Mouse (Mus musculus): ENCODE results near the gene Ldha. TPM values are rescaled to one million over a fixed set of nuclear protein-coding genes. Genes with fewer than 3 reads are reported as not detected.
"Not testable (repeated sequence)": the region's sequence is repeated elsewhere in the genome, so short reads cannot be mapped to it uniquely, and the experiment has no call there.

Ldha gene
- polyA plus RNA-seq, 1 experiment from 2014 or later = 3,173 TPM

DNA sequence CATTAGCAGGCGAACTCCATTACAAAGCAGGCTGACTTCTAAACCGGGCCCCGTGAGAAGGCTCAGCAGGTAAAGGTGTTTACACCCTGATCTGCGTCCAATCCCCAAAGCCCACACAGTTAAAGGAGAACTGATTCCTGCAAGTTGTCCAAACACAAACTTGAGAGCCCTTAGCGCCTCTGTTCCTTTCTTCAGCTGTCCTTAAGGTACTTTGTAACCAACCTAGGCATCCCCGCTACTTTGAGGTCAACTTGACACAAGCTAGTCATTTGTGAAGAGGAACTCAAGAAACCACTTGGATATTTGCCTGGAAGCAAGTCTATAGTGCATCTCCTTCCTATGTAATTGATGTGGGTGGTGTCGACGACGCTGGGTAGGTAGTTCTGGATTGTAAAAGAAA is 16.2 kb downstream of the Ldha start:
- peaks cover 17% of the 10 kb centered on the region for H3K36me3 ChIP-seq (ENCODE audit: control insufficient read depth, insufficient read depth, low read length)
- 72% methylated on average over 9 of the region's 9 CpGs for WGBS
- no peaks in the 10 kb centered on the region for H3K4me1 ChIP-seq (ENCODE audit: control insufficient read depth, insufficient read depth, low read length)
- no peaks in the 10 kb centered on the region for H3K27me3 ChIP-seq (replicated peaks; ENCODE audit: control insufficient read depth, insufficient read depth, low read length)
- no peaks in the 10 kb centered on the region for H3K9me3 ChIP-seq (ENCODE audit: control insufficient read depth, low read length)
- H3K27ac ChIP-seq (ENCODE audit: low read length) = no peak overlapping the region
- no peak overlapping the region for H3K9ac ChIP-seq (ENCODE audit: low read depth, low read length)
- no peak for ATAC-seq
- no peak overlapping the region for H3K4me3 ChIP-seq (ENCODE audit: low read length)
- H3K4me2 ChIP-seq (ENCODE audit: low read depth, low read length) = no peak overlapping the region

DNA sequence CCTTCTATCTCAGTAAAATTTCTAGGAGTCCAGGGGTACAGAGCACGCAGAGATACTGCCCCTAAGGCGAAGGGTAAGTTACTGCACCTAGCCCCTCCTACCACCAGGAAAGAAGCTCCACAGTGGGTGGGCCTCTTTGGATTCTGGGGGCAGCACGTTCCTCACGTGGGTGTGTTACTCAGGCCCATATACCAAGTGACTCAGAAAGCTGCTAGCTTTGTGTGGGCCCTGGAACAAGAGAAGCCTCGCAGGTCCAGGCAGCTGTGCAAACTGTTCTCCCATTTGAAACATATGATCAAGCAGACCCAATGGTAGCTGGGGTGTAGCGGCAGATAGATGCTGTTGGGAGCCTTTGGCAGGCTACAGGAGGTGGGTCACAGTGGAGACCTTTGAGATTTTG is 17.8 kb downstream of the Ldha start:
- Histone ChIP-seq H3K9ac (ENCODE audit: low read depth, low read length) (no peak overlapping the region), H3K27me3 (replicated peaks; ENCODE audit: control insufficient read depth, insufficient read depth, low read length) (no peaks in the 10 kb centered on the region), H3K4me3 (ENCODE audit: low read length) (no peak overlapping the region), H3K27ac (ENCODE audit: low read length) (no peak overlapping the region), H3K4me1 (ENCODE audit: control insufficient read depth, insufficient read depth, low read length) (no peaks in the 10 kb centered on the region), H3K36me3 (ENCODE audit: control insufficient read depth, insufficient read depth, low read length) (0 out of 2 replicates have a peak, but pooled peaks cover 3% of the 10 kb centered on the region), H3K9me3 (ENCODE audit: control insufficient read depth, low read length) (no peaks in the 10 kb centered on the region), H3K4me2 (ENCODE audit: low read depth, low read length) (no peak overlapping the region)
- ATAC-seq = no peak
- WGBS = 59% methylated on average over 6 of the region's 6 CpGs

DNA sequence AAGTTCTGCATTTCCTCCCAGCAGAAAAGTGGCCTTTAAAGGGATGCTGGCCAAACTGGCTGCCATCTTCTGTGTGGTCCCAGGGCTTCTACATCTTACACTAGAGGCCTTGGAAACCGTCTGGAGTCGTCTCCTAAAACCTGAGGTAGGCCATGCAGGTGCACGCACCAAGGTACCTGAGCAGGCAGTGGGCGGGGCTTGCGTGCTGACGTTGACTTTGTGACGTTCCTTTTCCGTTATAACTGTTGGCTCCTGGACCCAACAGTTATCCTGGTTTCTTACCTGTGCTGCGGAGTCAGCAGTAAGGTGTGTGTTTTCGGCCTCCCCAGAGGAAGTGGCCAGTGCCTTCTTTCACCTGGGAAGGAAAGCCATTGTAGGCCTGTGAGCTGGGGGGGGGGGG is 19.7 kb downstream of the Ldha start, which contains the start of gene Ldhc:
Ldhc (plus strand) TSS at position 208 of the 400 bp plus-strand sequence.
- H3K9ac ChIP-seq (ENCODE audit: low read depth, low read length) = no peak within 1 kb of the TSS
- WGBS = 45% methylated on average over 10 of the region's 10 CpGs
- no peaks in the 10 kb centered on the region for H3K36me3 ChIP-seq (ENCODE audit: control insufficient read depth, insufficient read depth, low read length)
- no peaks in the 10 kb centered on the region for H3K4me1 ChIP-seq (ENCODE audit: control insufficient read depth, insufficient read depth, low read length)
- no peak within 1 kb of the TSS for H3K27ac ChIP-seq (ENCODE audit: low read length)
- no peak within 1 kb of the TSS for H3K4me3 ChIP-seq (ENCODE audit: low read length)
- H3K9me3 ChIP-seq (ENCODE audit: control insufficient read depth, low read length) = no peaks in the 10 kb centered on the region
- no peak for ATAC-seq
- H3K4me2 ChIP-seq (ENCODE audit: low read depth, low read length) = no peak within 1 kb of the TSS
- H3K27me3 ChIP-seq (replicated peaks; ENCODE audit: control insufficient read depth, insufficient read depth, low read length) = no peaks in the 10 kb centered on the region

DNA sequence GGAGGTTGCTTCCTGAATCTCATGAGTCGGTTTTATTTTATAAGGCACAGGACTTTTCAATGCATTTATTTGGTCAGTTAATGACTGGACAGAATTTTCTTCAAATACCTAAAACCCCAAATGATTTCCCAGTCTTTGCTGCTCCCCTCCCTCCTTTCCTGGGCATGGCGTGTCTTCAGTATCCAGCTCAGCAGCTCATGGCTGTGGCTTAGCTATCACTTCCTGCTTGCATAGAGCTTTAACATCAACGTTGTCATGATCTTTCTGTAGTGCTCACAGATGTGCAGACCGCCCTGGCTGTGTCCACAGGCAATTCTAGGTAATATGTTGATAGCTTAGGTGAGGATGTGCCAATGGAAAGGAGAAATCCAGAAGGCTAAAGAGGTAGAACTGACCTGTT is 30.7 kb downstream of the Ldha start:
- WGBS = 62% methylated on average over 4 of the region's 4 CpGs
- no peak overlapping the region for H3K4me2 ChIP-seq (ENCODE audit: low read depth, low read length)
- H3K4me1 ChIP-seq (ENCODE audit: control insufficient read depth, insufficient read depth, low read length) = no peaks in the 10 kb centered on the region
- H3K27me3 ChIP-seq (replicated peaks; ENCODE audit: control insufficient read depth, insufficient read depth, low read length) = no peaks in the 10 kb centered on the region
- H3K27ac ChIP-seq (ENCODE audit: low read length) = no peak overlapping the region
- H3K36me3 ChIP-seq (ENCODE audit: control insufficient read depth, insufficient read depth, low read length) = no peaks in the 10 kb centered on the region
- no peak overlapping the region for H3K9ac ChIP-seq (ENCODE audit: low read depth, low read length)
- no peak overlapping the region for H3K4me3 ChIP-seq (ENCODE audit: low read length)
- ATAC-seq = no peak
- no peaks in the 10 kb centered on the region for H3K9me3 ChIP-seq (ENCODE audit: control insufficient read depth, low read length)

DNA sequence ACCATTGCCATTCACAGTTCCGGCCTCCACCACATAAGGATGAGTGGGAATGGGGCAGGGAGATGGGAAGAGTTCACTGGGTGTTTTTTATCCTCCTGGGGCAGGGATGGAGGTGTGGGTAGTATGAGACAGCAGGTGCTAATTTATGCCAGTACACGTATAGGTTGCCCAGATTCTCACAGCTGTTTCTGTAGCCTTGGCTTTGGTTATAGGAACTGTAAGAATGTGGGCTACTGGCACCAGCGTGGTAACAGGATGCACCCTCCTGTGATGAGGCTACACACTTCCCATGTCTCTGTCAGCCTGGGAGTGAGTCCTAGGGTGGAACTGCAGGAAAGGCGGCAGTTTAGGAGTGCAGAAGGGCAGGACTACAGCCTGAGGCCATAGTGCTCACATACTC is 35.6 kb downstream of the Ldha start:
- no peak for ATAC-seq
- 66% methylated on average over 4 of the region's 4 CpGs for WGBS
- Histone ChIP-seq H3K27ac (ENCODE audit: low read length) (no peak overlapping the region), H3K27me3 (replicated peaks; ENCODE audit: control insufficient read depth, insufficient read depth, low read length) (no peaks in the 10 kb centered on the region), H3K4me1 (ENCODE audit: control insufficient read depth, insufficient read depth, low read length) (no peaks in the 10 kb centered on the region), H3K4me2 (ENCODE audit: low read depth, low read length) (no peak overlapping the region), H3K4me3 (ENCODE audit: low read length) (no peak overlapping the region), H3K9me3 (ENCODE audit: control insufficient read depth, low read length) (no peaks in the 10 kb centered on the region), H3K36me3 (ENCODE audit: control insufficient read depth, insufficient read depth, low read length) (no peaks in the 10 kb centered on the region), H3K9ac (ENCODE audit: low read depth, low read length) (no peak overlapping the region)

DNA sequence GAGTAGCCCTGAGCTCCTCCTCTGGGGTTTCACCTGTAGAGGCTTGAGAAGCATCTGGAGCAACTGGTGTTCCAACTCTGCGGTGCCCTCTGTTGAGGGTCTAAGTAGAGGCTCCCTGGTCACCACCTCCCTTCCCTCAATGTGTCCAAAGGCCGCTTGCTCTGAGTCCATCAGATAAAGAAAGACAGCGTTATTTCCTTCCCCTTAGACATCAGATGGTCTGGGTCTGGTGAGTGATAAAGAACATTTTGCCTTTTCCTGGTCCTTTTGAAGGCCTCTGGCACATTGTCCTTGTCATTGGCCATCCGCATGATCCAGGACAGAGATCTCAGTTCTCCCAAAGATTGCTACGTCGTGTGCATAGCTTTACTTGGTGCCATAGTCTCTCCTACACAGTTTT is 36.0 kb downstream of the Ldha start:
- 75% methylated on average over 6 of the region's 6 CpGs for WGBS
- H3K4me3 ChIP-seq (ENCODE audit: low read length) = no peak overlapping the region
- H3K27ac ChIP-seq (ENCODE audit: low read length) = no peak overlapping the region
- no peaks in the 10 kb centered on the region for H3K36me3 ChIP-seq (ENCODE audit: control insufficient read depth, insufficient read depth, low read length)
- H3K4me1 ChIP-seq (ENCODE audit: control insufficient read depth, insufficient read depth, low read length) = no peaks in the 10 kb centered on the region
- H3K9me3 ChIP-seq (ENCODE audit: control insufficient read depth, low read length) = no peaks in the 10 kb centered on the region
- no peak overlapping the region for H3K4me2 ChIP-seq (ENCODE audit: low read depth, low read length)
- no peaks in the 10 kb centered on the region for H3K27me3 ChIP-seq (replicated peaks; ENCODE audit: control insufficient read depth, insufficient read depth, low read length)
- ATAC-seq = no peak
- H3K9ac ChIP-seq (ENCODE audit: low read depth, low read length) = no peak overlapping the region

DNA sequence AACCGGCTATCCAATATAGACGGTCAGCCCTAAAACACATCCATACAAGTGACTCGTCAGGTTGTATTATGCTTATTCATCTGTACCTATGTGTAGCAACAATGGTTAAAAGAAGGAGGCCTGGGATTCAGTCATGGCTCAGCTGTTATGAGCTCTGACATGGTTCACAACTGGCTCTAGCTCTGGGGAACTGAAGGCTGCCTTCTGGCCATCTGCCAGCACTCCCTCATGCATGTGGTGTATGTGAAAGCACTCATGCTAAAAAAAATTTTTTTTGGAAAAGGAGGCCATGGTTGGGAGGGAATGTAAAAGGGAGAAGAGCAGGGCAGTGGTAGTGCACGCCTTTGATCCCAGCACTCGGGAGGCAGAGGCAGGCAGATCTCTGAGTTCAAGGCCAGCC is 38.6 kb downstream of the Ldha start:
- WGBS = 92% methylated on average over 5 of the region's 5 CpGs
- Histone ChIP-seq H3K27me3 (replicated peaks; ENCODE audit: control insufficient read depth, insufficient read depth, low read length) (no peaks in the 10 kb centered on the region), H3K9me3 (ENCODE audit: control insufficient read depth, low read length) (no peaks in the 10 kb centered on the region), H3K36me3 (ENCODE audit: control insufficient read depth, insufficient read depth, low read length) (no peaks in the 10 kb centered on the region), H3K4me2 (ENCODE audit: low read depth, low read length) (no peak overlapping the region), H3K4me3 (ENCODE audit: low read length) (no peak overlapping the region), H3K27ac (ENCODE audit: low read length) (no peak overlapping the region), H3K9ac (ENCODE audit: low read depth, low read length) (no peak overlapping the region), H3K4me1 (ENCODE audit: control insufficient read depth, insufficient read depth, low read length) (no peaks in the 10 kb centered on the region)
- ATAC-seq = no peak

DNA sequence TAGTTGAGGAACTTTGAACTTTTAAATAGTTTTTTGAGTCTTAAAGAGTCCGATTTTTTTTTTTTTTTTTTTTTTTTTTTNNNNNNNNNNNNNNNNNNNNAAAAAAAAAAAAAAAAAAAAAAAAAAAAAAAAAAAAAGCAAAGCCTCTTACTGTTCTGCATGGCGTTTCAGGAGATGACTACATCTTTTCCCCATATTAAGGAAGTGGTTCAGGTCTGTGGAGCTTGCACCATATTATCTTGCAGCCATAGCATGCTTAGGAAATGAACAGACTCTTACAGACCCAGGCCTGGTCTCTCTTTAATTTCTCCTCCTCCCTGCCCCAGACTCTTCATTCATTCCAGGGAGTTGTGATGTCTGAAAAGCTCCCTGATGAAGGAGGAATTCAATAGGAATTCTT is 39.7 kb downstream of the Ldha start:
- Histone ChIP-seq H3K4me3 (ENCODE audit: low read length) (no peak overlapping the region), H3K27ac (ENCODE audit: low read length) (no peak overlapping the region), H3K36me3 (ENCODE audit: control insufficient read depth, insufficient read depth, low read length) (0 out of 2 replicates have a peak, but pooled peaks cover under 1% of the 10 kb centered on the region), H3K4me1 (ENCODE audit: control insufficient read depth, insufficient read depth, low read length) (no peaks in the 10 kb centered on the region), H3K9me3 (ENCODE audit: control insufficient read depth, low read length) (no peaks in the 10 kb centered on the region), H3K4me2 (ENCODE audit: low read depth, low read length) (no peak overlapping the region), H3K27me3 (replicated peaks; ENCODE audit: control insufficient read depth, insufficient read depth, low read length) (no peaks in the 10 kb centered on the region), H3K9ac (ENCODE audit: low read depth, low read length) (no peak overlapping the region)
- WGBS = 74% methylated on average over 2 of the region's 2 CpGs
- ATAC-seq = no peak

DNA sequence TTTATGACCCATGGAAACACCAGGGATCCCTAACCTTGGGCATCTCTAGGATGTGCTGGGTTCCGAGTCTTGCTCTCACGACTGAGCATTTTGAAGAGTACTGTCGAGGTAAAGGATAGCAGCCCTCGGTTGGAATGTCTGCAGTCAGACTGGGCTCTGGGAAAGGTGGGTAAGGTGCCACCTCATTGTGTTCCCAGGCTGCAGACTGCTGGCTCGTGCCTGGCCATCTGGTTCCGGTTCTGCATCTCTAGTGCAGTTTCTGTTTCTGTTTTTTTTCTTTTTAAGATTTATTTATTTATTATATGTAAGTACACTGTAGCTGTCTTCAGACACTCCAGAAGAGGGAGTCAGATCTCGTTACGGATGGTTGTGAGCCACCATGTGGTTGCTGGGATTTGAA is 40.7 kb downstream of the Ldha start:
- 80% methylated on average over 8 of the region's 8 CpGs for WGBS
- not testable (repeated sequence) for H3K4me3 ChIP-seq (ENCODE audit: low read length); H3K27ac ChIP-seq (ENCODE audit: low read length); H3K27me3 ChIP-seq (replicated peaks; ENCODE audit: control insufficient read depth, insufficient read depth, low read length); H3K9me3 ChIP-seq (ENCODE audit: control insufficient read depth, low read length); H3K36me3 ChIP-seq (ENCODE audit: control insufficient read depth, insufficient read depth, low read length); H3K9ac ChIP-seq (ENCODE audit: low read depth, low read length); H3K4me1 ChIP-seq (ENCODE audit: control insufficient read depth, insufficient read depth, low read length); H3K4me2 ChIP-seq (ENCODE audit: low read depth, low read length); ATAC-seq

DNA sequence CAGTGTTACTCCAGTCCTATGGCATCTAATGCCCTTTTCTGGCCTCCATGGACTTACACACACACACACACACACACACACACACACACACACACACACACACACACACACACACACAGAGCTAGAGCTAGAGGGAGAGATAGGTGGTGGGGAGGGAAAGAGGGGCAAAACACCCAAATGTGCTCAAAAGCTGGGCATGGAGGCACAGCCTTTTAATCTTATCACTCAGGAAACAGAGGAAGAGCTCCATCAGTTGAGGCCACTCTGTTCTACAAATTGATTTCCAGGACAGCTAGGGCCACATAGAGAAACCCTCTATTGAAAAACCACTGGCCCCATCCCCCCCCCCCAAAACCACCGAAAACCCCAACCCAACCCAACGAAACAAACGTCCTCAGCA is 42.0 kb downstream of the Ldha start:
- Histone ChIP-seq H3K36me3 (ENCODE audit: control insufficient read depth, insufficient read depth, low read length) (peaks cover 8% of the 10 kb centered on the region; the same call in 1 of the 2 replicates), H3K27ac (ENCODE audit: low read length) (no peak overlapping the region), H3K4me2 (ENCODE audit: low read depth, low read length) (no peak overlapping the region), H3K9me3 (ENCODE audit: control insufficient read depth, low read length) (no peaks in the 10 kb centered on the region), H3K27me3 (replicated peaks; ENCODE audit: control insufficient read depth, insufficient read depth, low read length) (no peaks in the 10 kb centered on the region), H3K4me3 (ENCODE audit: low read length) (no peak overlapping the region), H3K4me1 (ENCODE audit: control insufficient read depth, insufficient read depth, low read length) (no peaks in the 10 kb centered on the region), H3K9ac (ENCODE audit: low read depth, low read length) (no peak overlapping the region)
- ATAC-seq = no peak
- 62% methylated on average over 3 of the region's 3 CpGs for WGBS
